Mouse (Mus musculus): ENCODE results near the gene Il4. TPM values are rescaled to one million over a fixed set of nuclear protein-coding genes. Genes with fewer than 3 reads are reported as not detected.

Gene Il4
- polyA plus RNA-seq, 1 experiment, result not detected

DNA sequence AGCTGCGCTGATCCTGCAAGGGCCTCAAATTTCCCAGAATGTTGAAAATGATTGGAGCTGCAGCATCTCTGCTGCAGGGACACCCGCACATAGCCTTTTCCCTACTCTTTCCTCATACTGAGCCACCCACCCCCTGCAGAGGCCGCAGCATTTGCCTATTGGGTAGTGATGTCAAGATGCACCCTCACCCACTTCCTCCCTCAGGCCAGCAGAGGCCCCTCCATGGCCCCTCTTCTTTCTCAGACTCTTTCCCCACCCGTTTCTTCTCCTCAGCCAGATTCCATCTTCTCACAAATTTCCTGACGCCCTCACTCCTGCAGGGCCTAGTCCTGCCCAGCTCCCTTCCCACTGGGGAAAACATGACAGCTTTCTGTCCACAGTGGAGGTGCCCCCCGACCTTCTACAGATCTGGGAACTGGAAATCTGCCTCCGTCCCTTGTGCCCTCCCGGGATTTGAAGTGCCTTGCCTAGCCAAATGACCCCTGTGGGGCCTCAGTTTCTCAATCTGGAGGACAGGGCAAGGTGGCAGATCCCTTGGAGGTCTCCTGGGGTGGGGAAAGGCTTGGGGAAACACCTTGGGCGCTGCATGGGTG lies 17.2 kb upstream of the Il4 start:
- Histone ChIP-seq H3K27ac (replicated peaks; ENCODE audit: low read depth, low read length) (no peak overlapping the region), H3K4me3 (ENCODE audit: insufficient read depth, low read depth, low read length) (peak overlapping the region; percentile 35; the same call in 1 of the 2 replicates), H3K4me1 (ENCODE audit: control insufficient read depth, insufficient read depth, insufficient read length, low read length) (no peaks in the 10 kb centered on the region)

DNA sequence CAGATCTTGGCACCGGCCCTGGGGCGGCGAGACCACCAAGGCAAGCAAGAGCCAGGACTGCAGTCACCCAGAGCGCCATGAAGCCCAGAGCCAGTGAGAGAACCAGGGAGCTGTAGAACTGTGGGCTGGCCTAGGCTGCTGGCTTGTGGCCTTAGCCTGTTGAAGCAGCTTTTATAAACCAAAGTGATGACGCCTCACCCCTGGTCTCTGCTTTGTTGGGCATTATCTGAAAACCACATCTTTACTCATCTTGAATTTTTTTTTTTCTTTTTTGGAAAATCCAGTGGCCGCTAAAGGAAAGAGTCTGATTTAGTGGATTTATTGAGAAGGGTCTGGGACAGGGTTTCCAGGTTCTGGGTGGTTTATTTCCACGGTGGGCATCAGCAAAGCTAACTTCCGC lies 16.1 kb upstream of the Il4 start, which contains the start of gene Il13:
Gene Il13, minus strand, starts transcription at position 147 of the 400 bp plus-strand sequence.
- H3K4me1 ChIP-seq (ENCODE audit: control insufficient read depth, insufficient read depth, insufficient read length, low read length), result no peaks in the 10 kb centered on the region
- H3K27ac ChIP-seq (replicated peaks; ENCODE audit: low read depth, low read length), result no peak within 1 kb of the TSS
- no peak within 1 kb of the TSS for H3K4me3 ChIP-seq (ENCODE audit: insufficient read depth, low read depth, low read length)

DNA sequence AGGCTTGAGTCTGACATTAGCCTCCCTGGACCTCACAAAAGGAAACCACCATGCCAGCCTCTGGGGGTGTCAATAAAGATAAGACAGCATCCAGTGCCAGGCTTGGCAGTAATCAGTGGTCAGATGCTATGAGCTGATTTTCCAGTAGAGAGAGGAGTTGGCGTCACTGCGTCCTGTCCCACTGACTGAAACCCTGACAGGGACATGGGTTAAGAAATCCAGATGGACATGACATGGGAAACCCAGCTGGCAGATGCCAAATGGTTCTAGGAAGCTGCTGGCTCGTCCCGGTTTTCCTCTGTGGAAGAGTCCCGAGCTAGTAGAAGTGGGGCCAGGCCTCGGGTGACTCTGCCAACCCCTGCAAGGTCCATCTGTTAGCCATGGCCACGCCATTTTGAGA lies 15.2 kb upstream of the Il4 start:
- no peak overlapping the region for H3K27ac ChIP-seq (replicated peaks; ENCODE audit: low read depth, low read length)
- no peak overlapping the region for H3K4me3 ChIP-seq (ENCODE audit: insufficient read depth, low read depth, low read length)

DNA sequence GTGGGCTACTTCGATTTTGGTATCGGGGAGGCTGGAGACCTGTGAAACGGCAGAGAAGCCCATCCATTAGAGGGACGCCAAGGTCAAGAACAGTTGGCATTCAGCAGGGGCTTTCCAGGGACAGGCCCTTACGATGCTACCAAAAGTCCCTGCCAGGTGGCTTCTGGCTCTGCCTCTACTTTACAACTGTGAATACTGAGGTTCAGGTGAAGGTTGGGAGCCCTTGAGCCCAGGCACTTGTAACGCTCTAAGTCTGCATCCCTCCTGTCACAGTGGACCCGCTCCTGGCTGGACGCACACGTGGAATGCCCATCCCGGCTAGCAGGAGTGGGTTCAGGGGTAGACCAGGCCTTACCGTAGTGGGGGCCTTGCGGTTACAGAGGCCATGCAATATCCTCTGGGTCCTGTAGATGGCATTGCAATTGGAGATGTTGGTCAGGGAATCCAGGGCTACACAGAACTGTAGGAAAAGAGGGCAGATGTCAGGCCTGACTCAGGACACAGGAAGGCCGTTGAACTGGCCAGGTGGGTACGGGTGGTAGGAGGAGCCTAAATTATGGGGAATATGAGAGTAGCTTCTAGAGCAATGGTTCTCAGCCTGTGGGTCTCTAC lies 13.8 kb upstream of the Il4 start:
- H3K4me3 ChIP-seq (ENCODE audit: insufficient read depth, low read depth, low read length), result no peak overlapping the region
- H3K27ac ChIP-seq (replicated peaks; ENCODE audit: low read depth, low read length), result no peak overlapping the region
- no peaks in the 10 kb centered on the region for H3K4me1 ChIP-seq (ENCODE audit: control insufficient read depth, insufficient read depth, insufficient read length, low read length)

More for the DNA sequence above, 15.2 kb upstream of the Il4 start:
- H3K4me1 ChIP-seq (ENCODE audit: control insufficient read depth, insufficient read depth, insufficient read length, low read length), result no peaks in the 10 kb centered on the region

DNA sequence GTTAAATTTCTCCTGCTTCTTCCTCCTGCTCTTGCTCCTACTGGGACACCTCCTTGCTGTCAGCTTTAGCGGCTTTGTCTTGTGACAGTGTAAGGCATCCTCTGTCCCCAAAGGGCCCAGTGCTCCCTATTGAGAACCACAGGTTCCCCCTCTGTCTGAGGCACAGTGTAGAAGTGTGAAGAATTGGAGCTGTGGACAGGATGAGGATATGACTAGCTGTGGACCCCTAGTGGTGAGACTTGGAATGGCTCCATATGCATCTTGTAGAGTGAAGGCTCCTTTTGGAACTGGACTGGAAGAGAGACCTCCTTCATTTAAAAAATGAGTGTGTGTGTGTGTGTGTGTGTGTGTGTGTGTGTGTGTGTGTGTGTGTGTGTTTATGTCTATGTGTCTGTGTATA lies 9.4 kb upstream of the Il4 start:
- no peak overlapping the region for H3K27ac ChIP-seq (replicated peaks; ENCODE audit: low read depth, low read length)
- no peaks in the 10 kb centered on the region for H3K4me1 ChIP-seq (ENCODE audit: control insufficient read depth, insufficient read depth, insufficient read length, low read length)
- H3K4me3 ChIP-seq (ENCODE audit: insufficient read depth, low read depth, low read length), result no peak overlapping the region

DNA sequence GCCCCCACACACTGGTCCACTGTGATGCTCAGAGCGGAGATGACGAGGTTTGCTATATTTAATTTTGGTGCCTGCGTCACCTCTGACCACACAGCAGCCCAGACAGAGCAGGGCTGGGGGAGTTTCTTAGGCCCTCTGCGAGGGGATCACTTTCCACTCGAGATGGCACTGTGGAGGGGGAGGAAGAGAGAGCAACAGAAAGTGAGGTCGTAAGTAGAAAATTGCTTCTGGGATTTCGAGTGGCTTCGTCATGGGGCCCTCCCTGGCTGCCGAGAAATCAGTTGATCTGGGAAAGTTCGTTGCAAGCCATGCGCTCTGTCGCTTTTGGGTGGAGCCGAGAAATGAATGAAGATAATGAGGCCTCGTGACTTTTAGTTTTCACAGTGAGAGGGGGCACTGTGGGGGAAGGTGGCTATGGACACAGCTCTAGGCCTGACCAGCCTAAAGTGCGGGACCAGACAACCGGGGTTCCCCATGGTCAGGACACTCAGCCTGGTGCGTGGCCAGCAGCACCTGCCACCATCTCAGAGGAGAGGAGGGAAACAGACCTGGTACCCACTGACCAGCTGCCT lies 8.4 kb upstream of the Il4 start:
- Histone ChIP-seq H3K4me1 (ENCODE audit: control insufficient read depth, insufficient read depth, insufficient read length, low read length) (no peaks in the 10 kb centered on the region), H3K27ac (replicated peaks; ENCODE audit: low read depth, low read length) (no peak overlapping the region)

DNA sequence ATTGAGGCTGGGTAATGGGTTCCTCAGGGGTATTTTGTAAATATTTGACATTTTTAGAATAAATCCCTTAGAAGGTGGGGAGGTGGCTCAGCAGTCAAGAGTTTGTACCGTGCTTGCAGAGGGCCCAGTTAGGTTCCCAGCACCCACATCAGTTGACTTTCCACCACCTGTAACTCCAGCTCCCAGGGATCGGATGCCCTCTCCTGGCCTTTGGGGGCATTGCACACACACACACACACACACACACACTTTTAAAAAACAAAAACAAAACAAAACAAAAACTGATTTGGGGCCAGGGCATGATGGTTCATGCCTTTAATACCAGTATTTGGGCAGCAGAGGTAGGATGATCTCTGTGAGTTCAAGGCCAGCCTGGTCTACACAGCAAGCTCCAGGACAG lies 5.7 kb upstream of the Il4 start:
- Histone ChIP-seq H3K27ac (replicated peaks; ENCODE audit: low read depth, low read length) (no peak overlapping the region), H3K4me3 (ENCODE audit: insufficient read depth, low read depth, low read length) (no peak overlapping the region), H3K4me1 (ENCODE audit: control insufficient read depth, insufficient read depth, insufficient read length, low read length) (no peaks in the 10 kb centered on the region)

More for the DNA sequence above, 8.4 kb upstream of the Il4 start:
- no peak overlapping the region for H3K4me3 ChIP-seq (ENCODE audit: insufficient read depth, low read depth, low read length)

DNA sequence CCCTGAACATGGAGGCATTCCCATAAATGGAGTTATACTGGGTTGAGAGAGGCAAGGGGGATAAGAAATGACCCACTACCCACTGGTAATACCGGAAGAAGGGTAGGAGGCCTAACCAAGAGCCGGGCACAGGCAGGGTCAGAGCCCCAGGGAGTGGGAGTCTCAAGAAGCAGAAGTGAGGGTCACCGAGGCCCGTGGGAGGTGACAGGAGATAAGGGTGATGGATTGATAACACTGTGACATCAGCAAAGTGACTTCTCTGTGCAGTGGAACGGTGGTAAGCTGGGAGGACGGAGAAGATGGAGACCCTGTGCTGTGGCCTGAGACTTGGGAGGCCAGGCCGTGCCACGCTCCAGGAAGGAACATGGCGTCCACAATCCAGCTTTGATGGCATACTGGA lies 5.1 kb upstream of the Il4 start:
- Histone ChIP-seq H3K4me1 (ENCODE audit: control insufficient read depth, insufficient read depth, insufficient read length, low read length) (no peaks in the 10 kb centered on the region), H3K27ac (replicated peaks; ENCODE audit: low read depth, low read length) (no peak overlapping the region), H3K4me3 (ENCODE audit: insufficient read depth, low read depth, low read length) (no peak overlapping the region)

DNA sequence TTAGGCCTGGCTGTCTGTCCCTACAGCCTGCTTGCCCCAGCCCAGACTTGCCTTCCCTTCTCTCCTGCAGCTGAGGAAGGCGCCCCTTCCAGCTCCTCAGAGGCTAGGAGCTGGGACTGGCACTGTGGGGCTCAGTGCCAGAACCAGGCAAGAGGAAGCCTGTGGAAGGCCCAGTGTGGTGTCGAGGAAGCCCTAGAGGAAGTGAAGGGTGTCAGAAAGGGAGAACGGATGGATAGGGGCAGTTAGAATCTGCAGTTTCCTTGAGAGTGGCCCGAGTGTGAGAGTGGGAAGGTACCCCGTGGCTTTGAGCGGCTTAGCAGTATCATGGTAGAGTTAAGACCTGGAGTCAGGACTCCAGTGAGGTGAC lies 4.0 kb upstream of the Il4 start:
- Histone ChIP-seq H3K4me3 (ENCODE audit: insufficient read depth, low read depth, low read length) (no peak overlapping the region), H3K27ac (replicated peaks; ENCODE audit: low read depth, low read length) (no peak overlapping the region), H3K4me1 (ENCODE audit: control insufficient read depth, insufficient read depth, insufficient read length, low read length) (no peaks in the 10 kb centered on the region)

DNA sequence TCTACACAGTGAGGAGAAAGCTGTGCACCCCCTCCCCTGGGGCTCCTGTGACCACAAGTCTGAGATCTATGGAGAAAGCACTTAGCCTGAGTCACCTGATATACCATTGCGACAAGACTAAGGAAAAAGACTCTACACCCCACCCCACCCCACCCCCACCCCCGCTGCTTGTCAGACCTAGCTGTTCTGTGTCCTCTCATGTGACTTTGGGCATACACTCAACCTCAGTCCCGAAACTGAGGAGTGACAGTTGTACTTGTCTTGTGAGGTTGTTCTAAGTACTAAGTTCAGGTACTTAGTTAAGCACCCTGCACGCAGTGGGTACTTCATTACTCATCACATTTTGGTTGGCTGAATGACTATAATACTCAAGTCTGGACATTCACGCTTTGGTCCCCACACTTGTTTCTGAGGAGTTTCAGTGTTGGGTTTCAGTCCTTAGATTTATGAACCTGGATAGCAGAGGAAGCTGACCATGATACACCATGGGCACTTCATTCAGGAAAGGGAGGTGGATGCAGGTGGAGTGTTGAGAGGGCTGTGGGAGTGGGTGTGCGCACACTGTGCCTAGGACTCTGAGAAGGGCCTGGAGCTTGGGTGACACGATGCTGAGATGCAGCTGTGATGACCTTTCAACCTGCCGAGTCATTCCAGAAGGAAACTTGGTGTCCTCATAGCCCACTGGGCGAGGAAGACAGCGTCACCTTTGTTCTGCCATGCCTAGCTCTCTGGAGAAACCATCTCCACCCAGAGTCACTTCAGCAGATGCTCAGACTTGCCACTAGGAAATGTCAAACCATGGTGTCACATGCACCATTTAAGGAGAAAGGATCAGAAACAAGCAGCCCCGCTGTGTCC lies 3.3 kb upstream of the Il4 start:
- no peak overlapping the region for H3K27ac ChIP-seq (replicated peaks; ENCODE audit: low read depth, low read length)
- H3K4me3 ChIP-seq (ENCODE audit: insufficient read depth, low read depth, low read length), result no peak overlapping the region
- H3K4me1 ChIP-seq (ENCODE audit: control insufficient read depth, insufficient read depth, insufficient read length, low read length), result no peaks in the 10 kb centered on the region

DNA sequence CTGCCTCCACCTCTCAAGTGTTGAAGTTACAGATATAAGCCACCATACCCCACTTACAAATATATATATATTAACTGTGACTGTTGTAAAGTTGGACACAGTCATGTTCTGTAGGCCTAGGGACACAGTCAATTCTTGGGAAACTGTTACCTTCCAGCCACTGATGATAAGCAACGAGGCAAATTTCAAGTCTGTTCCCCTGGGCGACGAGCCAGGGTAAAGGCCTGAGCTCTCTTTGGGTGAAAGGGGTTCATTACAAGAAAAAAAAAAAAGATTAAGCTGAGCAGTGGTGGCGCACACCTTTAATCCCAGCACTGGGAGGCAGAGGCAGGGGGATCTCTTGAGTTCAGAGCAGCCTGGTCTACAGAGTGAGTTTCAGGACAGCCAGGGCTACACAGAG lies 1.6 kb upstream of the Il4 start:
- no peak overlapping the region for H3K4me3 ChIP-seq (ENCODE audit: insufficient read depth, low read depth, low read length)

DNA sequence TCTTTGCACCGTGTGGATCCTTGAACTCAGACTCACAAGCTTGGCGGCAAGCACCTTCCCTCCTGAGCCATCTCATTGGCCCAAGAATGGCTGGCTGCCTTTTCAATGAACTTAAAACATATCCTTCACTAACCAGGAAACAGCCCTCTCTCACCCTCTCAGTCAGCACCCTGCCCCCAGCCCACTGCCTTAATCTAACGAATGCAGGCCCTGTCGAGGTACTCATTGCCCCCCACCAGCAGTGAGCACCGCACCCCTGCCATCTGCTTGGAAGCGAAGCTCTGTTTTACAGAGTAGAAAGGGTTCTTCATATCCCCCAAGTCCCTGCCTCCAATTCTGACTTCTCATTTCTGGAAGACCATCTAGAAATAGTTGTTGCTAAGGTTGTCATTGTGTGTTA lies 959 bp upstream of the Il4 start:
- H3K4me1 ChIP-seq (ENCODE audit: control insufficient read depth, insufficient read depth, insufficient read length, low read length), result no peaks in the 10 kb centered on the region
- H3K27ac ChIP-seq (replicated peaks; ENCODE audit: low read depth, low read length), result no peak overlapping the region
- no peak overlapping the region for H3K4me3 ChIP-seq (ENCODE audit: insufficient read depth, low read depth, low read length)

More for the DNA sequence above, 1.6 kb upstream of the Il4 start:
- Histone ChIP-seq H3K4me1 (ENCODE audit: control insufficient read depth, insufficient read depth, insufficient read length, low read length) (no peaks in the 10 kb centered on the region), H3K27ac (replicated peaks; ENCODE audit: low read depth, low read length) (no peak overlapping the region)

DNA sequence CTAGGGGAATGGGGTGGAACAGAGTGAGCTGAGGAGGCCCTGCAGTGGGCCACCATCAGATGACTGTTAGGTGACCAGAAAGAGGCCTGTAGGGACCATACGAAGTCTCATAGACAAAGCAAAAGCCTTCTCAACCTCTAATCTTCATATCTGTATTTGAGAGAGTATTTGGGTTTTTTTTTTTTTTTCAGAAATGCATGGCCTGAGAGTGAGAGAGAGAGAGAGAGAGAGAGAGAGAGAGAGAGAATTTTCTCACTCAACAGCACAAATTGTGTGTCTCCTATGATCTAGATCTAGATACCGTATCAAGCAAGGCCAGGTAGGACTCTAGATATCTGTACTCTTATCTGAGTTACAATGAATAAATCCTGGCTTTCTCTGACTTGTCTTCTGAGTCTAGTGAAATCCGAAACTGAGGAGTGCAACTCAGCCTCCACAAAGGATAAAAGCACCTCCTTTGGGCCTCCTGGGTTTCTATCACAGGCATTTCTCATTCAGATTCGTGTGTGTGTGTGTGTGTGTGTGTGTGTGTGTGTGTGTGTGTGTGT lies 833 bp downstream of the Il4 start:
- H3K4me3 ChIP-seq (ENCODE audit: insufficient read depth, low read depth, low read length), result no peak overlapping the region
- H3K27ac ChIP-seq (replicated peaks; ENCODE audit: low read depth, low read length), result no peak overlapping the region
- no peaks in the 10 kb centered on the region for H3K4me1 ChIP-seq (ENCODE audit: control insufficient read depth, insufficient read depth, insufficient read length, low read length)

DNA sequence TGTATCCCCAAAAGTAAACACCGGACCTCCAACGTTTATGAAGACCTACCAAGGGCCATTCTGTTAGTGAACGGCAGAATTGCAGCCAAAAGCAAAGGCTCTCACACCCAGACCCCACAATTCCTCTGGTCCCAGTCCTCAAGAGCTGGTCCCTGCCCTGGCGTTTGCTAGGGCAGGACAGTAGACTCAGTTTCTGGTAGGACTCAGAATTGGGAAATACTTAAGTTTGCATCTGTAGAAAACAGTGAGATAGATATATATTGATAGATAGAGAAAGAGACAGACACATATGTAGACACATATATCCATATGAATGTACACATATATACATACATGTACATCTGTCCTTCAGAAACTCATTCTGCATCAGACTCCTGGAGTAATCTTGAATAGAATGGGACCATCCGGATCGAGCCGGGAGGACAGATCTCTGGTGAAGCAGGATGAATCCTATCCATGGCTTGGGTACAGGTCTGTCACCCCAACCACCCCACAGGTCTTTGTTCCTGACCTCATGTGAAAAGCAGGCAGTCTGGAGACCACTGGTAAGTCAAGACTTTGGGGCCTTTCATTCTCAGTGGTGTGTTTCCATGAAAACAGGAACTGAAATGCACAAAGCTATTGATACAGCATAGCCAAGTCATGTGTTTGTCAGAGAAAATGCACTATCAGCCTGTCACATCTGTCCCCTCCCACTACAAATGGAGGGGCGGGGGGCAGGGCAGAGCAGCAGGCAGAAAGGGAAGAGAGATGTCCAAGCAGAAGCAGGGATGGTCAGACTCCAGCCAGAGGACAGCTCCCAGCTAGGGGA lies 1.5 kb downstream of the Il4 start:
- H3K4me1 ChIP-seq (ENCODE audit: control insufficient read depth, insufficient read depth, insufficient read length, low read length), result no peaks in the 10 kb centered on the region
- 0 out of 2 replicates have a peak overlapping the region, but pooled peaks have one; percentile 19 for H3K4me3 ChIP-seq (ENCODE audit: insufficient read depth, low read depth, low read length)
- H3K27ac ChIP-seq (replicated peaks; ENCODE audit: low read depth, low read length), result no peak overlapping the region
